ENCODE assay signal across 8 mouse cellular contexts in the genomic region with DNA sequence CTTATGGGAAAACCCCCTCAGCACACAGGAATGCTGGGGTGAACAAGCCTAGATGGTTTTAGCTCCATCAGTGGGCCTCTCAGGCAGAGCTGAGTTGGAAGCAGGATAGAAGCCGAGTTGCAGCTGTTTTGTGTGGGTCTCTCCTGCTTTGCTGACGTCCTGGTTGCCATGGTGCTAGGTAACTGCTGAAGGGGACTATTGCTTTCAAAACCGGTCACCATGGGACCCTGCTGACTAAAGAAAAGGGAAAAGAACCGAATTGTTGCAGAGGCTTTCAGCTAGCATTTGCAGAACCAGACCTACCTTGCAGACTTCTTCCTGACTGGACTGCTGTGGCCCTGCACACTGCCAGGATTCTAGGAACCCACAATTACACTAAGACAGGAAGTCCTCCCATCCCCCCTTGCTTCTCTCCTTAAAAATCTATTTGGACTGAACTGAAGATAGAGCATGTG. TPM values are rescaled to one million over a fixed set of nuclear protein-coding genes. Genes with fewer than 3 reads are reported as not detected.
DNase-seq lines count a peak whose midpoint lies in the region; ATAC-seq and TF ChIP-seq lines count a peak whose summit lies in the region.

No protein-coding gene starts in this region.

- H3K4me3 ChIP-seq in cortical plate, adult 2 months (ENCODE audit: insufficient read depth, low read length) = no peak overlapping the region
- H3K4me3 ChIP-seq in hindbrain, embryonic 12.5 days = no peak overlapping the region
- no peak overlapping the region for H3K4me3 ChIP-seq in limb, embryonic 12.5 days (replicated peaks)
- H3K4me3 ChIP-seq in stomach, embryonic 16.5 days (replicated peaks; ENCODE audit: low read length) = no peak overlapping the region
- no peak overlapping the region for H3K4me3 ChIP-seq in intestine, embryonic 16.5 days (ENCODE audit: low read length)

- H3K4me2 ChIP-seq in hindbrain, embryonic 12.5 days (replicated peaks) = peak overlapping the region; percentile 59
- H3K4me2 ChIP-seq in limb, embryonic 12.5 days = no peak overlapping the region
- H3K4me2 ChIP-seq in stomach, embryonic 16.5 days (ENCODE audit: low read depth, low read length) = no peak overlapping the region
- no peak overlapping the region for H3K4me2 ChIP-seq in intestine, embryonic 16.5 days (ENCODE audit: low read depth, low read length)

- peak; percentile 80 for ATAC-seq in hindbrain, embryonic 12.5 days (ENCODE audit: low FRiP score)
- 0 out of 2 replicates have a peak, but pooled peaks have one; percentile 26 for ATAC-seq in limb, embryonic 12.5 days (ENCODE audit: insufficient number of reproducible peaks, insufficient read depth, low FRiP score, low TSS enrichment, low read depth)
- 0 out of 2 replicates have a peak, but pooled peaks have one; percentile 44 for ATAC-seq in stomach, embryonic 16.5 days (ENCODE audit: insufficient read depth, low FRiP score)
- ATAC-seq in intestine, embryonic 16.5 days = no peak

- H3K27ac ChIP-seq in cortical plate, adult 2 months (ENCODE audit: insufficient read depth, low read length) = peak overlapping the region; percentile 17; the same call in 1 of the 2 replicates
- peak overlapping the region; percentile 94 for H3K27ac ChIP-seq in hindbrain, embryonic 12.5 days
- no peak overlapping the region for H3K27ac ChIP-seq in limb, embryonic 12.5 days
- H3K27ac ChIP-seq in stomach, embryonic 16.5 days (ENCODE audit: low read length) = no peak overlapping the region
- H3K27ac ChIP-seq in intestine, embryonic 16.5 days (ENCODE audit: low read length) = no peak overlapping the region

- TF ChIP-seq CTCF in cortical plate, adult 2 months (IDR thresholded peaks at IDR 0.05; ENCODE audit: extremely low read depth, insufficient read depth, low read length) = no peak

- DNase-seq in ES-CJ7 (ENCODE audit: low read depth, low spot score) = peak; percentile 56
- no peak for DNase-seq in testis, postnatal 10 days (ENCODE audit: low spot score)
- DNase-seq in gastrocnemius, postnatal 10 days = no peak

- peak; percentile 81 for TF ChIP-seq POLR2A in cortical plate, adult 2 months (IDR thresholded peaks at IDR 0.05; ENCODE audit: extremely low read depth, insufficient read depth, low read length)

- H3K4me1 ChIP-seq in cortical plate, adult 2 months (ENCODE audit: control insufficient read depth, insufficient read depth, low read length) = peaks cover 5% of the 10 kb centered on the region
- H3K4me1 ChIP-seq in hindbrain, embryonic 12.5 days = peaks cover 41% of the 10 kb centered on the region
- peaks cover 12% of the 10 kb centered on the region for H3K4me1 ChIP-seq in limb, embryonic 12.5 days (replicated peaks)
- H3K4me1 ChIP-seq in stomach, embryonic 16.5 days (ENCODE audit: control insufficient read depth, insufficient read depth, low read length) = no peaks in the 10 kb centered on the region
- H3K4me1 ChIP-seq in intestine, embryonic 16.5 days (ENCODE audit: control insufficient read depth, insufficient read depth, low read length) = no peaks in the 10 kb centered on the region

- no peak overlapping the region for H3K9ac ChIP-seq in hindbrain, embryonic 12.5 days
- H3K9ac ChIP-seq in limb, embryonic 12.5 days (replicated peaks) = no peak overlapping the region
- H3K9ac ChIP-seq in stomach, embryonic 16.5 days (ENCODE audit: low read length) = no peak overlapping the region
- no peak overlapping the region for H3K9ac ChIP-seq in intestine, embryonic 16.5 days (ENCODE audit: low read depth, low read length)

- H3K36me3 ChIP-seq in hindbrain, embryonic 12.5 days = no peaks in the 10 kb centered on the region
- H3K36me3 ChIP-seq in limb, embryonic 12.5 days = no peaks in the 10 kb centered on the region
- no peaks in the 10 kb centered on the region for H3K36me3 ChIP-seq in stomach, embryonic 16.5 days (ENCODE audit: control insufficient read depth, insufficient read depth, low read length)
- H3K36me3 ChIP-seq in intestine, embryonic 16.5 days (ENCODE audit: control insufficient read depth, insufficient read depth, low read length) = no peaks in the 10 kb centered on the region

- H3K9me3 ChIP-seq in hindbrain, embryonic 12.5 days (replicated peaks) = no peaks in the 10 kb centered on the region
- no peaks in the 10 kb centered on the region for H3K9me3 ChIP-seq in limb, embryonic 12.5 days
- no peaks in the 10 kb centered on the region for H3K9me3 ChIP-seq in stomach, embryonic 16.5 days (replicated peaks; ENCODE audit: control insufficient read depth, low read length)
- H3K9me3 ChIP-seq in intestine, embryonic 16.5 days (ENCODE audit: control insufficient read depth, low read length) = no peaks in the 10 kb centered on the region

- 2% methylated on average over 4 of the region's 4 CpGs for WGBS in hindbrain, embryonic 12.5 days
- WGBS in limb, embryonic 12.5 days = 4% methylated on average over 4 of the region's 4 CpGs
- WGBS in stomach, embryonic 16.5 days = 5% methylated on average over 4 of the region's 4 CpGs
- WGBS in intestine, embryonic 16.5 days = 10% methylated on average over 4 of the region's 4 CpGs

- no peaks in the 10 kb centered on the region for H3K27me3 ChIP-seq in hindbrain, embryonic 12.5 days
- H3K27me3 ChIP-seq in limb, embryonic 12.5 days = no peaks in the 10 kb centered on the region
- no peaks in the 10 kb centered on the region; the same call in 1 of the 2 replicates for H3K27me3 ChIP-seq in stomach, embryonic 16.5 days (ENCODE audit: control insufficient read depth, insufficient read depth, low read length)
- no peaks in the 10 kb centered on the region for H3K27me3 ChIP-seq in intestine, embryonic 16.5 days (replicated peaks; ENCODE audit: control insufficient read depth, insufficient read depth, low read length)

RNA-seq across cellular contexts. Expression of a gene that starts 9.8 kb away (rescaled TPM):
- 24.4 and 24.5 TPM in 2 replicates for polyA plus RNA-seq in cortical plate, adult 2 months (2012; rRNA removed)
- 31.3 and 31.8 TPM in 2 replicates for polyA plus RNA-seq in hindbrain, embryonic 12.5 days (2016; fragmentation: Nextera tagmentation; extraction: Ambion mirVana)
- 8.3 and 8.6 TPM in 2 replicates for polyA plus RNA-seq in limb, embryonic 12.5 days (2016; fragmentation: Nextera tagmentation; extraction: Ambion mirVana)
- polyA plus RNA-seq in stomach, embryonic 16.5 days (2015; fragmentation: Nextera tagmentation; extraction: Ambion mirVana) = 9.7 and 10.5 TPM in 2 replicates
- total RNA-seq in gastrocnemius, postnatal 10 days (2021) = 1 to 10 TPM; 6.4 to 6.8 TPM
- 8.1 and 9.5 TPM in 2 replicates for polyA plus RNA-seq in intestine, embryonic 16.5 days (2015; fragmentation: Nextera tagmentation; extraction: Ambion mirVana)

RNA-seq across cellular contexts. Expression of a gene that starts 31.6 kb away (rescaled TPM):
- polyA plus RNA-seq in cortical plate, adult 2 months (2012; rRNA removed) = 20.0 and 20.6 TPM in 2 replicates
- 24.9 and 25.7 TPM in 2 replicates for polyA plus RNA-seq in hindbrain, embryonic 12.5 days (2016; fragmentation: Nextera tagmentation; extraction: Ambion mirVana)
- 18.5 and 18.8 TPM in 2 replicates for polyA plus RNA-seq in limb, embryonic 12.5 days (2016; fragmentation: Nextera tagmentation; extraction: Ambion mirVana)
- polyA plus RNA-seq in stomach, embryonic 16.5 days (2015; fragmentation: Nextera tagmentation; extraction: Ambion mirVana) = 15.5 and 17.7 TPM in 2 replicates
- total RNA-seq in gastrocnemius, postnatal 10 days (2021) = 10 to 100 TPM; 47.0 to 51.8 TPM
- polyA plus RNA-seq in intestine, embryonic 16.5 days (2015; fragmentation: Nextera tagmentation; extraction: Ambion mirVana) = 10.6 and 12.4 TPM in 2 replicates

RNA-seq across cellular contexts. Expression of a gene that starts 58.6 kb away (rescaled TPM):
- polyA plus RNA-seq in cortical plate, adult 2 months (2012; rRNA removed) = 32.2 and 32.7 TPM in 2 replicates
- 2.8 and 3.0 TPM in 2 replicates for polyA plus RNA-seq in hindbrain, embryonic 12.5 days (2016; fragmentation: Nextera tagmentation; extraction: Ambion mirVana)
- polyA plus RNA-seq in limb, embryonic 12.5 days (2016; fragmentation: Nextera tagmentation; extraction: Ambion mirVana) = 1.7 and 2.1 TPM in 2 replicates
- 3.3 and 3.9 TPM in 2 replicates for polyA plus RNA-seq in stomach, embryonic 16.5 days (2015; fragmentation: Nextera tagmentation; extraction: Ambion mirVana)
- 1 to 10 TPM; 3.9 to 4.6 TPM for total RNA-seq in gastrocnemius, postnatal 10 days (2021)
- 3.3 and 3.6 TPM in 2 replicates for polyA plus RNA-seq in intestine, embryonic 16.5 days (2015; fragmentation: Nextera tagmentation; extraction: Ambion mirVana)

Comparison
In these comparisons a context has a peak if more than half of its experiments do, and no peak if none do; other contexts are left out.
1. H3K27ac ChIP-seq: peak in cortical plate, adult 2 months (single experiment) and hindbrain, embryonic 12.5 days (single experiment); none in limb, embryonic 12.5 days (single experiment), stomach, embryonic 16.5 days (single experiment) and intestine, embryonic 16.5 days (single experiment).